Mouse (Mus musculus): ENCODE results near the gene Ninj2. TPM values are rescaled to one million over a fixed set of nuclear protein-coding genes. Genes with fewer than 3 reads are reported as not detected.
"Not testable (repeated sequence)": the region's sequence is repeated elsewhere in the genome, so short reads cannot be mapped to it uniquely, and the experiment has no call there.

Gene Ninj2
- polyA plus RNA-seq, 1 experiment from 2014 or later, result not detected

DNA sequence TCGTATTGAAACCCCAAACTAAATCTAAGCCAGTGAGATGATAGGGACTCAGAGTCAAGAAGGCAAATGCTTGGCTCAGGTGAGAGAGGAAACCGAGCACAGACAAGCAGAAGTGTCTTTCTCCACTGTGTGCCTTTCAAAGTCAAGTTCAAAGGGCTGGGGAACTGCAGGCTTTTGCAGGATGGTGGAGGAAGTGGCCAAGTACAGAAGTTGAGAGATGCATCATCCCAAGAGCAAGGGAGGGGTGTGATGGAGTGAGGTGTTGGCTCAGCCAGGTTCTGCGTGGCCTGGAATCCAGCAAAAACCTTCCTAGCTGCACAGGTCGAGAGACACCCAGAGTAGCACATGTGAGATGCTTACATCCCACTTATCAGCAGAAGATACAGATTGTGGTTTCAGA, 11.6 kb upstream of the Ninj2 start:
- Histone ChIP-seq H3K9ac (no peak overlapping the region), H3K9me3 (no peaks in the 10 kb centered on the region), H3K4me2 (no peak overlapping the region), H3K4me3 (no peak overlapping the region), H3K36me3 (no peaks in the 10 kb centered on the region), H3K27ac (replicated peaks) (no peak overlapping the region), H3K27me3 (no peaks in the 10 kb centered on the region), H3K4me1 (replicated peaks) (no peaks in the 10 kb centered on the region)
- WGBS, result 89% methylated on average over 4 of the region's 4 CpGs
- no peak for ATAC-seq (ENCODE audit: low FRiP score, low read depth)

DNA sequence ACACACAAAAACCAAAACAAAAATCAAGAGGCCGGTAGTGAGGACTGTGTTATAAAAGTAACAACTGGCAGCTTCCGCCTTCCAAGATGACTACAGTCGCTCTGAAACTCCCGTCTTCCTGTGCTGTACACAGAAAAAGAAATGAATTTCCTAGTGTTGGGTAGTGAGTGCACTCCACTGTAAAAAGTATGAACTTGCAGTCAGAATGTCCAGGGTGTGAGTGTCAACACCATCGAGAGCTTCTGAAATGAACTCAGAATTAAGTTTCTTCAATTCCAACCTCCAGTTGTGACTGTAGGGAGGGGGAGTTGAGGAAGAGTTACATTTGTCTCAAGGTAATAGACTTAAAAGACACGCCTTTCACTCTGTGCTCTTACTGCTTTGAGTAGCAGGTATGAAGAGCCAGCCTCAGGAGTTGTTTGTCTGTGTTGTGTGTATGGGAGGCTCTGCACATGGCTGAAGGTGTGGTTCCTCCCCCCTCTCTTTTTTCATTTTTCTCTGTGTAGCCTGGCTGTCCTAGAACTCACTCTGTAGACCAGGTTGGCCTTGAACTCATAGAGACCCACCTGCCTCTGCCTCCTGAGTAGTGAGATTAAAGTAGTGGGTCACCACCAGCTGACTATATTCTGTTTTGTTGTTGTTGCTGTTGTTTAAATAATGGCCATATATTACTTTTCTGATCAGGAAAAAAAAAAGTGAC, 10.7 kb upstream of the Ninj2 start:
- Histone ChIP-seq H3K9me3 (no peaks in the 10 kb centered on the region), H3K27ac (replicated peaks) (no peak overlapping the region), H3K36me3 (no peaks in the 10 kb centered on the region), H3K4me1 (replicated peaks) (no peaks in the 10 kb centered on the region), H3K4me3 (no peak overlapping the region), H3K27me3 (no peaks in the 10 kb centered on the region), H3K9ac (no peak overlapping the region), H3K4me2 (no peak overlapping the region)
- 93% methylated on average over 6 of the region's 6 CpGs for WGBS
- ATAC-seq (ENCODE audit: low FRiP score, low read depth), result no peak

DNA sequence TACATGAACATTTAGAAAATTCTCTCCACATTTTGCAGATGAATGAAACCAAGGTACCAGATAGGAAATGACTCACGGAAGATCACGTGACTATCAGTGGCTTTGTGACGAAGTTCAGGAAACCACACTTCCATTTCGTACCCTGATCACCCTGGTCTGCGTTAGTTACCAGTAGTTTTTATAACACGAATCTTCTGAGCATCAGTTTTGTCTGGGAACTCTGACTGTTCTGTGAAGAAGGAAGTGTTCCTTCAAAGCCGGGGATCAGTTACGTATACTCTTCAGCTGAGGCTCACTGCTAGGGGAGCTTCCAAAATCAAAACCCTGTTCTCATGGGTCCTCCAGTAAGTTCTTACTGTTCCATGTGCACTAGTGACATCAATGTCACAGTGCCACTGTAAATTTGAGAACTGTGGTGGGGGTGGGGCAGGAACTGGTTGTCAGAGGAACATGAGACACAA, 10.2 kb upstream of the Ninj2 start:
- H3K4me3 ChIP-seq, result no peak overlapping the region
- WGBS, result 91% methylated on average over 8 of the region's 8 CpGs

DNA sequence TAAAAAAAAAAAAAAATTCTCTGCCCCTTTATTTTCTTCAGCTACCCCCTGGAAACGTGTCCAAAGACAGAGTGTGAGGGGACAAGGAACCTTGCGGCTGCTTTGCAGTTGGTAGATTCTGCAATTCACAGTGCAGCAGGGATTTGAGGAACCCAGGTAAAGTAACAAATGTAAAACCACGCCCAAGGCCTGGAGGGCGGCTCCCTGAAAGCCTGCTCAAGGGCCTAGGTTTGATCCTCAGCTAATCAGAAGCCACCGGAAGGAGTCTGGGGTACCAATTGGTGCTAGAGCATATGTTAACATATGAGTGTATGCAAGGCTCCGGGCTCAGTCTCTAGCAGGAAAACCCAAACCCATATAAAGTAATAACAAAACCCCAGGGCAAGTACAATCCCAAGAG, 9.7 kb upstream of the Ninj2 start:
- Histone ChIP-seq H3K27me3 (no peaks in the 10 kb centered on the region), H3K36me3 (no peaks in the 10 kb centered on the region), H3K4me2 (no peak overlapping the region), H3K9me3 (no peaks in the 10 kb centered on the region), H3K27ac (replicated peaks) (no peak overlapping the region), H3K4me3 (no peak overlapping the region), H3K4me1 (replicated peaks) (no peaks in the 10 kb centered on the region), H3K9ac (no peak overlapping the region)
- WGBS, result 75% methylated on average over 6 of the region's 6 CpGs
- ATAC-seq (ENCODE audit: low FRiP score, low read depth), result no peak

More for the DNA sequence above, 10.2 kb upstream of the Ninj2 start:
- Histone ChIP-seq H3K36me3 (no peaks in the 10 kb centered on the region), H3K27ac (replicated peaks) (no peak overlapping the region), H3K4me2 (no peak overlapping the region), H3K4me1 (replicated peaks) (no peaks in the 10 kb centered on the region), H3K9me3 (no peaks in the 10 kb centered on the region), H3K27me3 (no peaks in the 10 kb centered on the region), H3K9ac (no peak overlapping the region)
- no peak for ATAC-seq (ENCODE audit: low FRiP score, low read depth)

DNA sequence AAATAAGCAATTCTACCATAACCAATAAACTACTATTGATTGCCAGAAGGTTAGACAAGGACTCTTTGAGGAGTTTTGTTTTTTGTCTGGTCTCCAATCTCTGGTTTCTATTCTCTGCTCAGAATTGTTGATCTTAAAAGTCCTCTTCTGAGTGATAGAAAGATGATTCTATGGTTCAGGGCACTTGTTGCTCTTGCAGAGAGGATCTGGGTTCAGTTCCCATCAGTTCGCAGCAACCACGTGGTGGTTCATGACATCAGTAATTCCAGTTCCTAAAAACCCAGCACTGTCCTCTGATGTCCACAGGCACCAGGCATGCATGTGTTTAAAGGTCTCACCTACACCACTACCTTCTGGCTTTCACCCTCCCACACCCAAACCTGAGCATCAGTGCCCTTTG, 8.2 kb upstream of the Ninj2 start:
- no peak for ATAC-seq (ENCODE audit: low FRiP score, low read depth)
- WGBS, result 88% methylated on average over 2 of the region's 2 CpGs

DNA sequence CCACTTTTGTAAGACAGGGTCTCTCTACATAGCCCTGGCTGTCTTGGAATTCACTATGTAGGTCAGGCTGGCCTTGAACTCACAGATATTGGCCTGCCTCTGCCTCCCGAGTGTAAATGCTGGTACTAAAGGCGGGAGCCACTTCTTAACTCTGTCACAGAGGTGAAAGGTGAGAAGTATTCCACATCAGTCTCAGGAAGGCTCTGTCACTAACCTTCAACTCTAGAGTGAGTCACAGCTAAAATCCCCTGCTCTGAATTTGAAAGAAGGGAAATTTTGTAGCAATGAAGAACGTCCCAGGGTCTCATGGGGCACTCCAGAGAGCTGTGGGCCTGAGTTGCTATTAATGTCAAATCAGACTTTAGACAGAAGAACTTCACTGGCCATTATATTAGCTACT, 7.3 kb upstream of the Ninj2 start:
- no peak overlapping the region for H3K4me2 ChIP-seq
- 85% methylated on average over 3 of the region's 3 CpGs for WGBS
- no peak overlapping the region for H3K9ac ChIP-seq
- no peak for ATAC-seq (ENCODE audit: low FRiP score, low read depth)
- H3K9me3 ChIP-seq, result no peaks in the 10 kb centered on the region
- no peak overlapping the region for H3K27ac ChIP-seq (replicated peaks)
- no peaks in the 10 kb centered on the region for H3K36me3 ChIP-seq
- no peaks in the 10 kb centered on the region for H3K27me3 ChIP-seq
- no peaks in the 10 kb centered on the region for H3K4me1 ChIP-seq (replicated peaks)
- H3K4me3 ChIP-seq, result no peak overlapping the region

More for the DNA sequence above, 8.2 kb upstream of the Ninj2 start:
- Histone ChIP-seq H3K27me3 (no peaks in the 10 kb centered on the region), H3K36me3 (no peaks in the 10 kb centered on the region), H3K9ac (no peak overlapping the region), H3K4me3 (no peak overlapping the region), H3K9me3 (no peaks in the 10 kb centered on the region), H3K4me1 (replicated peaks) (no peaks in the 10 kb centered on the region), H3K27ac (replicated peaks) (no peak overlapping the region), H3K4me2 (no peak overlapping the region)

DNA sequence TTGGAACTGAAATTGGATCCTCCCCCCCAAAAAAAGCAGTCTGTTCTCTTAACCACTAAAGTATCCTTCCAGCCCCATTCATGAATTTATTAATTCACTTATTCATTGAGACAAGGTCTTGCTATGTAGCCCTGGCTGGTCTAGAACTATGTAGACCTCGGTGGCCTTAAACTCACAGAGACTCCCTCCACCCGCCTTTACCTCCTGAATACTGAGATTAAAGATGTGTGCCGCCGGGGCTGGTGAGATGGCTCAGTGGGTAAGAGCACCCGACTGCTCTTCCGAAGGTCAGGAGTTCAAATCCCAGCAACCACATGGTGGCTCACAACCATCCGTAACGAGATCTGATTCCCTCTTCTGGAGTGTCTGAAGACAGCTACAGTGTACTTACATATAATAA, 6.1 kb upstream of the Ninj2 start:
- not testable (repeated sequence) for H3K4me1 ChIP-seq (replicated peaks); H3K9me3 ChIP-seq; H3K4me2 ChIP-seq; H3K27me3 ChIP-seq; H3K4me3 ChIP-seq; H3K27ac ChIP-seq (replicated peaks); ATAC-seq (ENCODE audit: low FRiP score, low read depth); H3K36me3 ChIP-seq; H3K9ac ChIP-seq
- WGBS, result 92% methylated on average over 8 of the region's 8 CpGs

DNA sequence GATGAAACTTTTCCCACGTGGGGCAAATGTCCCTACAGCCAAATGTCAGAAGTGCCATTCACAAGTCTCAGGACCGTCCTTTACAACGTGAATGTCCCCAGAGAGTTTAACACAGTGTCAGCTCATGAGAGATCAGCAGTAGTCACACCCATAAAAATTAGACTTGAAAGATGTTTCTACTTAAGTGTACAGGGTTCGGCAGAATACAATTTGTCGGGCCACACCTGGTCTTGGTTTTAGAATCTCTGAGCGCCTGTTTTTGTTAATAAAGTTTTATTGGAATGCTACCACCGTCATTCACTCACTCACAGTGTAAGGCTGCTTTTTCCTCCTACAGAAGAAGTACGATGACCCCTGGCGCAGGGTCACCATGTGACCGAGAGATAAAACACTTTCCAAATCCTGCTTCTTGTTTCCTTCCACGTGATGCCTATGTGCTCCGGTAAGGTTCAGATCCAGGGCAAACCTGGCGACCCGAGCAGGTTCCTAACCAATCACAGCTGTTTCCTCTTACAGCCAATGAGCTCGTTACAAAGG, 2.4 kb upstream of the Ninj2 start:
- Histone ChIP-seq H3K27ac (replicated peaks) (no peak overlapping the region), H3K9ac (no peak overlapping the region), H3K4me3 (no peak overlapping the region), H3K9me3 (no peaks in the 10 kb centered on the region), H3K27me3 (no peaks in the 10 kb centered on the region), H3K4me1 (replicated peaks) (no peaks in the 10 kb centered on the region), H3K36me3 (no peaks in the 10 kb centered on the region), H3K4me2 (no peak overlapping the region)
- ATAC-seq (ENCODE audit: low FRiP score, low read depth), result no peak
- 68% methylated on average over 15 of the region's 15 CpGs for WGBS

DNA sequence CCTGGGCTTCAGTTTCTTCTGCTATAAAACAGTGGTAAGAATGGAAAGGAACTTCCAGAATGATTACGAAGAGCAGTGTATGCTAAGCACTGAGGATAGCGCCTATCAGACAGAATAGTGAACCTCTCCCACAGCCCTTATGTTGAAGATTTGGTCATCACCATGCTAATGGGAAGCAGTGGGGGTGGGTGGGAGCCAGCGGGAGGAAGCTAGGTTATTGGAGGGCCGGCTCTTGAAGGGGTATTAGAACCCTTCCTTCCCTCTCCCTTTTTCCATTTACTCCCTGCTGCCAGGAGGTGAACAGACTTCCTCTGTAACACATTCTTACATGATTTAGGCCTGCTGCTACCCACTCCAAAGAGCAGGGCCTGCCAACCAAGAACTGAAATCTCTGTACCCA, 1.2 kb upstream of the Ninj2 start:
- H3K27me3 ChIP-seq, result no peaks in the 10 kb centered on the region
- H3K9me3 ChIP-seq, result no peaks in the 10 kb centered on the region
- H3K9ac ChIP-seq, result no peak overlapping the region
- H3K4me3 ChIP-seq, result no peak overlapping the region
- no peaks in the 10 kb centered on the region for H3K4me1 ChIP-seq (replicated peaks)
- no peak overlapping the region for H3K4me2 ChIP-seq
- H3K36me3 ChIP-seq, result no peaks in the 10 kb centered on the region
- no peak for ATAC-seq (ENCODE audit: low FRiP score, low read depth)
- H3K27ac ChIP-seq (replicated peaks), result no peak overlapping the region
- 72% methylated on average over 4 of the region's 4 CpGs for WGBS

DNA sequence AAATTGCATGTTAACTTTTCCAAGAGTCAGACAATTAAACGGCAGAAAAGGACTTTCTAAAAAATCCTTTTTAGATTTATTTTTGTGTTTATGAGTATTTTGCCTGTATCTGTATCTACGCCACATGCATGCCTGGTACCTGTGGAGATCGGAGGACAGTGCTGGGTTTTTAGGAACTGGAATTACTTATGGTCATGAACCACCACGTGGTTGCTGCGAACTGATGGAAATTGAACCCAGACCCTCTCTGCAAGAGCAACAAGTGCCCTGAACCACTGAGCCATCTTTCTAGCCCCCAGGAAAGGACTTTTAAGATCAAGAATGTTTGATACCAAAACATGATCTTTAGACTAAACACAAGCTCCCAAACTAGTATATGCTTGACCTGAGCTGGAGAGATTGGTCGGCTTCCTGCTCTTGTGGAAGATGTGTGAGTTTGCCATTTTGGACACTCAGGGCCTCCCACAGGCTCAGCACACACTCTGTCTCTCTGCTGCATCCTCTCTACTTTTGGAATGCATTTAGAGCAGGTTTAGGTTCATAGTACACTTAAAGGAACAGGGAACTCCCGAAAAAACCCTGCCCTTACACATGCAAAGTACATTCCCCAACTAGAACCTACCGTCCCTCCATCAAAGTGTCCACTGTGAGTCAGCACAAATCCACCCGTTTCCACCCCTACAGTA, 1.1 kb downstream of the Ninj2 start:
- Histone ChIP-seq H3K9me3 (no peaks in the 10 kb centered on the region), H3K27ac (replicated peaks) (no peak overlapping the region), H3K9ac (no peak overlapping the region), H3K27me3 (no peaks in the 10 kb centered on the region), H3K4me3 (no peak overlapping the region), H3K36me3 (no peaks in the 10 kb centered on the region), H3K4me2 (no peak overlapping the region), H3K4me1 (replicated peaks) (no peaks in the 10 kb centered on the region)
- no peak for ATAC-seq (ENCODE audit: low FRiP score, low read depth)
- WGBS, result 86% methylated on average over 9 of the region's 9 CpGs

DNA sequence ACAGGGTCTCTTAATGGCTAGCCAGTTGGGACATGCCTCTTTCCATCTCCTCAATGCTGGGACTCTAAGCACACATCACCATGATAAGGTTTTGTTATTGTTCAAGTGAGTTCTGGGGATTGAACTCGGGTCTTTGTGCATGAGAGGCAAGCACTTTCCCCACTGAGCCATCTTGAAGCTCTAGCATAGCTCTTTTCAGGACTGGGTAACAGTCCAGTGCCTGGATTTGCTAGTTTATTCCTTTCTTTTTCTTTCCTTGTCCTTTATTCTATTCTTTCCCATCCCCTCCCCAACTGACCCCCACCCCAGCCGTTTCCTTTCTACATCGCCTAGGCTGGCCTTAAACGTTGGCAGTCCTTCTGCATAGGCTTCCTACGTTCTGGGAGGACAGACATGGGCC, 1.9 kb downstream of the Ninj2 start:
- Histone ChIP-seq H3K27me3 (no peaks in the 10 kb centered on the region), H3K4me3 (no peak overlapping the region), H3K27ac (replicated peaks) (no peak overlapping the region), H3K4me2 (no peak overlapping the region), H3K9me3 (no peaks in the 10 kb centered on the region), H3K4me1 (replicated peaks) (no peaks in the 10 kb centered on the region), H3K9ac (no peak overlapping the region), H3K36me3 (no peaks in the 10 kb centered on the region)
- no peak for ATAC-seq (ENCODE audit: low FRiP score, low read depth)
- 77% methylated on average over 5 of the region's 5 CpGs for WGBS

DNA sequence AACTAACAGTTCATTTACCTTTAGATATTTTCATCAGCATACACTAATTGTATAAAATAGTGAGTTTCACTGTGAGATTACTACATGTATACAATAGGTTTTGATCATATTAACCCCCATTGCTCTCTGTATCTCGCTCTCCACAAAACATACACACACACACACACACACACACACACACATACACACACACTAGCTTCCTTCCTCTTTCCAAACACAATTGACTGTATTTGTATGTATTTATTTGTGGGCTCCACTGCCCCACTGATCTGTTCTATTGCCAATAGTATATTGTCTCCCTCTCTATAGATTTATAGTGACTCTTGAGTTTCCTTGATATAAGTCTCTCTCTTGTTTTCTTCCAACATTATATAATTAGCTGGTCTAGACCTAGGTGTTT, 2.4 kb downstream of the Ninj2 start:
- 87% methylated on average over 1 of the region's 1 CpGs for WGBS
- H3K9me3 ChIP-seq, result no peaks in the 10 kb centered on the region
- no peak for ATAC-seq (ENCODE audit: low FRiP score, low read depth)

More for the DNA sequence above, 2.4 kb downstream of the Ninj2 start:
- Histone ChIP-seq H3K27me3 (no peaks in the 10 kb centered on the region), H3K27ac (replicated peaks) (no peak overlapping the region), H3K36me3 (no peaks in the 10 kb centered on the region), H3K9ac (no peak overlapping the region), H3K4me1 (replicated peaks) (no peaks in the 10 kb centered on the region), H3K4me2 (no peak overlapping the region), H3K4me3 (no peak overlapping the region)

Measured in hindbrain, embryonic 15.5 days (tissue).